Mouse (Mus musculus): Measurements from ENCODE around the gene Zdhhc5. TPM values are rescaled to one million over a fixed set of nuclear protein-coding genes. Genes with fewer than 3 reads are reported as not detected.

Gene Zdhhc5
- total RNA-seq, 2 experiments from 2014 or later = 72.0 to 78.9 TPM

DNA sequence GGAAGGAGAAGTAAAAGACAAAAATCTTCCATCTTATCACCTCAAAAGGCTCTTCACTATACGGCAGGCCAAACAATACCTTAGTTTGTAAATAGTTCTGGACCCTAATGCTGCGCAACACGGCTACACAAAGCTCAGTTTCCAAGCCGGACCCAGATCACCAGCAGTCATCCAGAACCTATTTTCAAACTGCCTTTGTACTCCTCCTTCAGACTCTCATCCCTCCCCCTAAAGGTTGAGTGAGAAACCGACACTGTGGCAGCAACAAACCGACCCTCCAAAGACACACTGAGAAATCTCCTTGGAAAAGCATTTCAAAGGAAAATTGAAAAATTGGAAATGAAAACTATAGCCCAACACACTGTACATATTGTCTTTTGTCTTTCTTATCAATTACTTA, 66.6 kb downstream of the Zdhhc5 start:
- no peak for DNase-seq (ENCODE audit: low spot score)

DNA sequence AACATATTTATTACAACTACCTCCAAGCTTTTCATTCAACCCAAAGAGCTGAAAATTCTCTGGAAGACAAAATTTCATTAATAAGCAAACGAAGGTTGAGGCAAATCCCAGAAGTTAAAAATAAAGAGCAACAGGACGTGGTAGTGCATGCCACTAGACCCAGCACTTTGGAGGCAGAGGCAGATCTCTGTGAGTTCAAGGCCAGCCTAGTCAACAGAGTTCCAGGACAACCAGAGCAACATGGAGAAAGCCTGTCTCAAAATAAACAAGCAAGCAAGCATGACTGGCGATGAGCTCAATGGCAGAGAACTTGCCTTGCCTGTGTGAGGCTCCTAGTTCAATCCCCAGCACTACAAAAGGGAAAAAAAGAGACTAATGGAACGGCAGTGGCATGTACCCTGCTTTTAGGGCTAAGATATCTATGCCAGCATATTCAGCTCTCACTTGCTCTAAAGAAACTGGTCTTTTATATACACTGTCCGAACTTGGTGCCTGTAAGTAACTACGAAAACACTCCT, 67.9 kb downstream of the Zdhhc5 start:
- DNase-seq (ENCODE audit: low spot score) = no peak

DNA sequence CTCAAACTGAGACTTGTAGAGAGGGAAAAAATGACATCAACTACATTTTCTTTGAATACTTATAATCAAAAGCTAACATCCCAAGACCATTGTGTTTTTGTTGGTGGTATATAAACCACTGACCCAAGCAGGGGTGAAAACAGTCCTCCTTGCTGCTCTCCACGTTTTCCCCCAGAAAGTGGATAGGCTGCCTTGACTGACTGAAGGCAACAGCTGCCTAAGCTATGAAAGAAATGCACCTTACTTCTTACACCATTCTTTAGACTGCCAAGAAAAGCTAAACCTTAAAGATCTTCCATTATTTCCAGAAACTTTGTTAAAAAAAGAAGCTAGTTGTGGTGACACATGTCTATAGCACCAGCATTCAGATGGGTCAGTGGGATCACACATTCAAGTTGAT, 68.8 kb downstream of the Zdhhc5 start:
- DNase-seq (ENCODE audit: low spot score) = no peak

GRCm38 (mm10) chr2:84640833-84641232, 74.1 kb downstream of the Zdhhc5 start:
- DNase-seq (ENCODE audit: low spot score) = no peak

DNA sequence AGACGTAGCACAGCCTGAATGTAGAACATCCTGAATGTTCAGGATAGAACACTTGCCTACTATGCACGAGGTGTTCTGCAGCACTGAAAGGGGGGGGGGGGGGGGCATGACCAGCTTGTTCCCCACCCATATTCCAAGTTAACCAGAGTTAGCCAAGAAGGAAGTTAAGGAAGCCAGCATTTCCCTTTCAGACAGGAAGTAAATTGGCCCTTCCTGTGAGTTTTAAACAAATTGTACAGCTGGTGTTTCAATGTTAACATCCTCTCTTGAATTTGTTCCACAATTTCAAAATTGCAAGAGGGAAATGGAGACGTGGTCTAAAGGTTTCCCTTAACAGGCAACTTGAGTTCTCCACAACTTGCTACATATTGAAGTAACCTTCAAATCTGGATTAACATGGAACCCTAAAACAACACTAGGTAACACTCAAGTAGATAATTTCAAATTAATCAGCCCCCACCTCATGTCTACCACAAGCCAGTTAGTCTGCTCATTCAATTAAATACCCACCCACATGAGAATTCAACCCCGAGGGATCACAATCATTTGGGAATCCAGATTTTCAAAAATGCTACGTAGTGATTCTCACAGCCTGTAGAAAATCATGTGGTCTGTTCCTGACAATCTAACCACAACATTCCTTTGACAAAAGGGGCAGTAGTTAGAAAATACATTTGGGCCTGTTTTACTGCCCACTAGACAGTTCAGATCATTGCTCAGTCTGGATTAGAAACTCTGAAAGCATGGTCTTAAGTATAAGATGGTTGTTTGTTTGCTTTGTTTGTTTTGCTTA, 76.4 kb downstream of the Zdhhc5 start:
- DNase-seq (ENCODE audit: low spot score) = no peak

Small RNA genes within 50 kb of the gene (microRNA-seq; reads per million reads assigned to microRNA genes)
- gene Mir130a = 1,297 reads per million, percentile 86 among the genes with 10 or more reads in this experiment

Other genes starting within 250 kb of the Zdhhc5 start
- gene Tfpi, start 238.4 kb downstream of the Zdhhc5 start, total RNA-seq (2021) = 1 to 10 TPM; 2.2 to 2.9 TPM
- 10 to 100 TPM; 23.2 to 29.2 TPM for gene Ctnnd1, start 64.4 kb downstream of the Zdhhc5 start, total RNA-seq (2021)
- gene Btbd18, start 56.1 kb downstream of the Zdhhc5 start, total RNA-seq (2021) = not detected
- 10 to 100 TPM; 12.0 to 14.4 TPM for gene Selenoh, start 44.4 kb downstream of the Zdhhc5 start, total RNA-seq (2021)
- 1 to 10 TPM in 1 of 2 experiments, under 1 TPM in 1; 0.59 to 2.2 TPM for gene Gm28635, start 37.1 kb downstream of the Zdhhc5 start, total RNA-seq (2021)
- gene Med19, start 36.8 kb downstream of the Zdhhc5 start, total RNA-seq (2021) = 1 to 10 TPM; 7.7 to 8.5 TPM
- gene Tmx2, start 36.0 kb downstream of the Zdhhc5 start, total RNA-seq (2021) = 10 to 100 TPM; 45.5 to 47.7 TPM
- gene Clp1, start 12.2 kb upstream of the Zdhhc5 start, total RNA-seq (2021) = 1 to 10 TPM; 3.3 to 3.8 TPM
- under 1 TPM; 0.38 to 0.57 TPM for gene Ypel4, start 18.9 kb upstream of the Zdhhc5 start, total RNA-seq (2021)
- gene Gm19426, start 28.5 kb upstream of the Zdhhc5 start, total RNA-seq (2021) = under 1 TPM in 1 of 2 experiments, not detected in 1; 0.43 TPM
- gene Serping1, start 60.3 kb upstream of the Zdhhc5 start, total RNA-seq (2021) = 10 to 100 TPM; 50.8 to 72.0 TPM
- 1 to 10 TPM; 2.9 to 3.7 TPM for gene Ube2l6, start 83.6 kb upstream of the Zdhhc5 start, total RNA-seq (2021)
- gene Smtnl1, start 107.5 kb upstream of the Zdhhc5 start, total RNA-seq (2021) = 100 to 1,000 TPM; 104 to 119 TPM
- 10 to 100 TPM; 38.2 to 57.8 TPM for gene Timm10, start 111.8 kb upstream of the Zdhhc5 start, total RNA-seq (2021)
- gene Slc43a1, start 123.7 kb upstream of the Zdhhc5 start, total RNA-seq (2021) = 10 to 100 TPM; 11.0 to 12.7 TPM
- under 1 TPM; 0.52 to 0.62 TPM for gene Rtn4rl2, start 171.5 kb upstream of the Zdhhc5 start, total RNA-seq (2021)
- gene Slc43a3, start 221.4 kb upstream of the Zdhhc5 start, total RNA-seq (2021) = 10 to 100 TPM; 17.2 to 18.4 TPM

All from gastrocnemius, adult 18-20 months (tissue).